ENCODE assay signal across 8 mouse cellular contexts in the genomic region with DNA sequence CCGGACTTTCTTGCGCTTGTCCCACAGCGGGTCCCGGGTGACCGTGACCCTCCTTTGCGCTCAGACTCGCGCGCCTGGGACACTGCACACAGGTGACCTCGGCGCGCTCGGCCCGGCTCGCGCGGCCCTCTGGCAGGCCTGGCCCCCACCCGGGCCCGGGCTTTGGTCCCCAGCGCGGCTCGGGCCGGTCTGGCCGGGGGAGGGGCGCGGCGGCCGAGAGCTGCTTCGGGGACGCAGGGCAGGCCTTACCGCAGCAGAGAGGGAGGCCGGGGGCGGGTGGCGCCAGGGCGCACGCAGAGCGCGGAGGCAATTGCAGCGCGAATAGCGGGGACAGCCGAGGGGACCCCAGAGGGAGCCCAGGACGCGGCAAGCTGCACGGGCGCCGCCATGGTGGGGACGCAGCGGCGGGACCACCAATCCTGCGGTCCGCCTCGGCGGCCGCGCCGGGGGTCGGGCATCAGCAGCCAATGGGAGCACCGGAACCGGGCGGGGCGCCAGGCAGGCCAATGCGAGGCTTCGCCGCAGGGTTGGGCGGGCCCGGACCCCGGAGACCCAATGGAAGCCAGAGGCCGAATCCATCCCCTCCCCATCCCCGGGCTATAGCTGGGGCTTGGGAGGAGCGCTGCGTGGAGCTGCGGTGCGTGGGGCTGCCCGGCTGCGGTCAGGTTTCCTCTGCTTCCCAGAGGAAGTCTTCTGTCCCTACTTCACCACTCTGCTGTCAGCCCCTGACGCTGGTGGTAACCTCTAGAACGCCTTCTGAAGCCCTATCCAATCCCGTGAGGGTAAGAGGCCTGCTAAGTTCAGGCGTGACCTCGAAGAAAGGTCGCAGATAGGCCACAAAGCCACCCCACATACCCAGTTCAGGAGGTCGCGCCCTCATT. TPM values are rescaled to one million over a fixed set of nuclear protein-coding genes. Genes with fewer than 3 reads are reported as not detected.
DNase-seq lines count a peak whose midpoint lies in the region; ATAC-seq and TF ChIP-seq lines count a peak whose summit lies in the region.

TSS of gene St3gal3 (minus strand) at position 430 of the 881 bp plus-strand sequence.

- H3K4me3 ChIP-seq in bone marrow macrophage, adult 2 months (ENCODE audit: insufficient read depth, low read length) = peak within 1 kb of the TSS; percentile 93
- peak within 1 kb of the TSS; percentile 79 for H3K4me3 ChIP-seq in embryonic fibroblast, embryonic 13.5 days (ENCODE audit: insufficient read depth, low read length)
- peak within 1 kb of the TSS; percentile 96 for H3K4me3 ChIP-seq in heart, embryonic 10.5 days
- H3K4me3 ChIP-seq in kidney, embryonic 15.5 days (replicated peaks) = peak within 1 kb of the TSS; percentile 96

- peak within 1 kb of the TSS; percentile 95 for H3K9ac ChIP-seq in kidney, embryonic 15.5 days

- TF ChIP-seq POLR2A in bone marrow macrophage, adult 2 months (IDR thresholded peaks at IDR 0.05; ENCODE audit: borderline replicate concordance, low read depth, low read length) = no peak
- peak; percentile 82 for TF ChIP-seq POLR2A in embryonic fibroblast, embryonic 13.5 days (IDR thresholded peaks at IDR 0.05; ENCODE audit: low read depth, low read length)

- ATAC-seq in kidney, embryonic 15.5 days (replicated peaks; ENCODE audit: low FRiP score) = peak; percentile 99
- peak; percentile 84 for ATAC-seq in monocyte, adult 5-6 weeks (replicated peaks; ENCODE audit: insufficient number of reproducible peaks, low FRiP score, low TSS enrichment, poor library complexity, severe bottlenecking)

- no peaks in the 10 kb centered on the region for H3K27me3 ChIP-seq in heart, embryonic 10.5 days (ENCODE audit: insufficient read depth, poor library complexity, severe bottlenecking)
- H3K27me3 ChIP-seq in kidney, embryonic 15.5 days = no peaks in the 10 kb centered on the region

- peak within 1 kb of the TSS; percentile 71 for H3K27ac ChIP-seq in bone marrow macrophage, adult 2 months (ENCODE audit: insufficient read depth, low read depth, low read length)
- H3K27ac ChIP-seq in embryonic fibroblast, embryonic 13.5 days (ENCODE audit: insufficient read depth, low read length) = peak within 1 kb of the TSS; percentile 65
- H3K27ac ChIP-seq in heart, embryonic 10.5 days = peak within 1 kb of the TSS; percentile 92
- peak within 1 kb of the TSS; percentile 84 for H3K27ac ChIP-seq in kidney, embryonic 15.5 days

- H3K4me1 ChIP-seq in bone marrow macrophage, adult 2 months (ENCODE audit: control insufficient read depth, insufficient read depth, low read length) = peaks cover 47% of the 10 kb centered on the region
- H3K4me1 ChIP-seq in embryonic fibroblast, embryonic 13.5 days (ENCODE audit: control insufficient read depth, insufficient read depth, low read length) = peaks cover 6% of the 10 kb centered on the region
- H3K4me1 ChIP-seq in heart, embryonic 10.5 days = peaks cover 16% of the 10 kb centered on the region; the same call in 1 of the 2 replicates
- peaks cover 18% of the 10 kb centered on the region for H3K4me1 ChIP-seq in kidney, embryonic 15.5 days

- under 1% methylated on average over 82 of the region's 84 CpGs for WGBS in heart, embryonic 10.5 days
- under 1% methylated on average over 76 of the region's 84 CpGs for WGBS in kidney, embryonic 15.5 days

- peak; percentile 95 for DNase-seq in A20 (ENCODE audit: low read depth, low spot score)
- DNase-seq in heart, embryonic 10.5 days (ENCODE audit: low spot score) = peak; percentile 98
- peak; percentile 95 for DNase-seq in liver
- peak; percentile 93 to 95 for DNase-seq in spleen, postnatal 4 days (ENCODE audit: low spot score in 2 of 2)

- H3K4me2 ChIP-seq in kidney, embryonic 15.5 days = peak within 1 kb of the TSS; percentile 85

- TF ChIP-seq CTCF in bone marrow macrophage, adult 2 months (IDR thresholded peaks at IDR 0.05; ENCODE audit: low read depth, low read length) = no peak
- TF ChIP-seq CTCF in embryonic fibroblast, embryonic 13.5 days (IDR thresholded peaks at IDR 0.05; ENCODE audit: borderline replicate concordance, insufficient read depth, low read length) = no peak

- no peaks in the 10 kb centered on the region for H3K9me3 ChIP-seq in heart, embryonic 10.5 days
- H3K9me3 ChIP-seq in kidney, embryonic 15.5 days (replicated peaks) = no peaks in the 10 kb centered on the region

- H3K36me3 ChIP-seq in heart, embryonic 10.5 days = peaks cover 39% of the 10 kb centered on the region
- peaks cover 36% of the 10 kb centered on the region for H3K36me3 ChIP-seq in kidney, embryonic 15.5 days

RNA-seq across cellular contexts. Expression of gene St3gal3, which starts in this region (rescaled TPM):
- 15.1 and 18.6 TPM in 2 replicates for polyA plus RNA-seq in bone marrow macrophage, adult 2 months (2012; ENCODE audit: insufficient read depth, insufficient read length, missing spikeins)
- 21.5 and 30.7 TPM in 2 replicates for polyA plus RNA-seq in embryonic fibroblast, embryonic 13.5 days (2011; ENCODE audit: insufficient read length, low read depth, missing spikeins)
- polyA plus RNA-seq in heart, embryonic 10.5 days (2016; fragmentation: Nextera tagmentation; extraction: Ambion mirVana) = 6.6 and 7.2 TPM in 2 replicates
- 8.8 and 9.8 TPM in 2 replicates for polyA plus RNA-seq in kidney, embryonic 15.5 days (2015; fragmentation: Nextera tagmentation; extraction: Ambion mirVana)
- total RNA-seq in monocyte, adult 5-6 weeks (2017) = 2.3 to 4.7 TPM (median 3.3 TPM) in 3 replicates

Comparison
In these comparisons a context has a peak if more than half of its experiments do, and no peak if none do; other contexts are left out.
1. Peak in every context shown above with its lines: DNase-seq, ATAC-seq, H3K4me3 ChIP-seq and H3K27ac ChIP-seq.